In the genomic region with DNA sequence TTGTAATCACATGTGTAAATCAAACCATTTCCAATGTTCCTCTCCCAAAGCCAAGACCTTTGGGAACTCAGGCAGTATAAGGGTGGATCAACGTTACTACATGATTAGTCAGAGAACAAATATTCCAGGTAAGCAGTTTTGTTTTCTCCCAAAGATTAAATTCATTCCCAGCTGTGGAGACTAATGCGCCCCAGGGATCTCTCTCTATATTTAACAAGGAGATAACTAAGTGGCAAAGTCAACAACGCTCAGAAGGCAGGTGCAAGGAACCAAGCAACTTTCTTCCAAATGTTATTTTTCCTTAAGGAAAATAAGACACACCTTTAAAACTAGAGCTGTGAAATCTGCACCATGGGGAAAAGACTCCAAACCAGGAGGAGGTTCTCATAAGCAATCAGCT, we compare ENCODE assay signal across 26 mouse cellular contexts.
DNase-seq lines count a peak whose midpoint lies in the region; ATAC-seq and TF ChIP-seq lines count a peak whose summit lies in the region.
"Had no signal": no experiment of that assay in that cellular context is flagged by ENCODE, and none has a peak within 500 bp of the region (broad histone marks: within the 10 kb centered on the region; RNA-seq: fewer than 3 reads in every experiment).

No protein-coding gene starts in this region.

- no peak for ATAC-seq in liver, postnatal 0 days
- peak; percentile 58; the same call in 1 of the 2 replicates for ATAC-seq in stomach, embryonic 14.5 days (ENCODE audit: insufficient number of reproducible peaks, insufficient read depth, low FRiP score, low read depth)
- peak; percentile 83 for ATAC-seq in stomach, postnatal 0 days (ENCODE audit: low FRiP score, low TSS enrichment)
- ATAC-seq: forebrain, embryonic 16.5 days; Patski had no signal

- no peak overlapping the region for H3K27ac ChIP-seq in liver, adult 2 months (replicated peaks; ENCODE audit: insufficient read depth, low read depth, low read length)
- no peak overlapping the region for H3K27ac ChIP-seq in liver, postnatal 0 days (ENCODE audit: low read depth)
- H3K27ac ChIP-seq in stomach, embryonic 14.5 days (ENCODE audit: low read length): no peak overlapping the region
- H3K27ac ChIP-seq in stomach, postnatal 0 days (replicated peaks): no peak overlapping the region
- H3K27ac ChIP-seq: embryonic facial prominence, embryonic 15.5 days; forebrain, embryonic 12.5 days; heart, adult 2 months; hindbrain, embryonic 12.5 days; hindbrain, embryonic 15.5 days had no signal

- no peaks in the 10 kb centered on the region for H3K36me3 ChIP-seq in liver, adult 2 months (ENCODE audit: control insufficient read depth, insufficient read depth, low read length)
- no peaks in the 10 kb centered on the region for H3K36me3 ChIP-seq in liver, postnatal 0 days (replicated peaks; ENCODE audit: insufficient read depth, low read length)
- H3K36me3 ChIP-seq in stomach, embryonic 14.5 days (ENCODE audit: control insufficient read depth, insufficient read depth, low read length): no peaks in the 10 kb centered on the region
- H3K36me3 ChIP-seq in stomach, postnatal 0 days (ENCODE audit: control insufficient read depth, insufficient read depth, low read length): no peaks in the 10 kb centered on the region
- H3K36me3 ChIP-seq: embryonic facial prominence, embryonic 15.5 days; forebrain, embryonic 12.5 days; G1E; hindbrain, embryonic 12.5 days; hindbrain, embryonic 15.5 days had no signal

- WGBS in liver, adult 2 months: 42% methylated on average over 3 of the region's 3 CpGs
- WGBS in liver, postnatal 0 days (ENCODE audit: insufficient replicate concordance): 67% methylated on average over 3 of the region's 3 CpGs
- WGBS in stomach, embryonic 14.5 days: 60% methylated on average over 3 of the region's 3 CpGs
- 51% methylated on average over 3 of the region's 3 CpGs for WGBS in stomach, postnatal 0 days

- TF ChIP-seq POLR2A in liver, adult 2 months (IDR thresholded peaks at IDR 0.05; ENCODE audit: extremely low read depth, insufficient read depth, low read length): no peak

- H3K27me3 ChIP-seq in liver, adult 2 months (ENCODE audit: control insufficient read depth, insufficient read depth, low read length): no peaks in the 10 kb centered on the region
- no peaks in the 10 kb centered on the region for H3K27me3 ChIP-seq in liver, postnatal 0 days (ENCODE audit: insufficient read depth, low read length)
- no peaks in the 10 kb centered on the region for H3K27me3 ChIP-seq in stomach, embryonic 14.5 days (ENCODE audit: control insufficient read depth, insufficient read depth, low read length)
- H3K27me3 ChIP-seq in stomach, postnatal 0 days (ENCODE audit: control insufficient read depth, insufficient read depth, low read length): no peaks in the 10 kb centered on the region
- H3K27me3 ChIP-seq: CH12.LX; embryonic facial prominence, embryonic 15.5 days; forebrain, embryonic 12.5 days; hindbrain, embryonic 12.5 days; hindbrain, embryonic 15.5 days; Patski had no signal

- no peak for TF ChIP-seq EP300 in liver, postnatal 0 days (IDR thresholded peaks at IDR 0.05; ENCODE audit: low read depth)
- TF ChIP-seq EP300 in stomach, postnatal 0 days (optimal IDR thresholded peaks at IDR 0.05): no peak

- no peaks in the 10 kb centered on the region for H3K9me3 ChIP-seq in liver, postnatal 0 days (ENCODE audit: low read length)
- H3K9me3 ChIP-seq in stomach, embryonic 14.5 days (ENCODE audit: control insufficient read depth, low read depth, low read length): no peaks in the 10 kb centered on the region
- no peaks in the 10 kb centered on the region for H3K9me3 ChIP-seq in stomach, postnatal 0 days (ENCODE audit: control insufficient read depth, low read length)
- H3K9me3 ChIP-seq: embryonic facial prominence, embryonic 15.5 days; forebrain, embryonic 12.5 days; G1E; hindbrain, embryonic 12.5 days; hindbrain, embryonic 15.5 days had no signal

- H3K9ac ChIP-seq in liver, adult 2 months (ENCODE audit: low read depth, low read length): no peak overlapping the region
- H3K9ac ChIP-seq in liver, postnatal 0 days (replicated peaks): no peak overlapping the region
- no peak overlapping the region for H3K9ac ChIP-seq in stomach, embryonic 14.5 days (replicated peaks; ENCODE audit: low read depth, low read length)
- H3K9ac ChIP-seq in stomach, postnatal 0 days (ENCODE audit: low read length): no peak overlapping the region
- H3K9ac ChIP-seq: embryonic facial prominence, embryonic 15.5 days; forebrain, embryonic 12.5 days; hindbrain, embryonic 12.5 days; hindbrain, embryonic 15.5 days had no signal

- H3K4me3 ChIP-seq in liver, adult 2 months (ENCODE audit: insufficient read depth, low read depth, low read length): no peak overlapping the region
- H3K4me3 ChIP-seq in liver, postnatal 0 days (ENCODE audit: low read depth, low read length): no peak overlapping the region
- H3K4me3 ChIP-seq in stomach, embryonic 14.5 days (ENCODE audit: low read depth, low read length): no peak overlapping the region
- no peak overlapping the region for H3K4me3 ChIP-seq in stomach, postnatal 0 days (ENCODE audit: low read depth, low read length)
- H3K4me3 ChIP-seq: embryonic facial prominence, embryonic 15.5 days; forebrain, embryonic 12.5 days; heart, adult 2 months; hindbrain, embryonic 12.5 days; hindbrain, embryonic 15.5 days had no signal

- peaks cover 12% of the 10 kb centered on the region; the same call in 1 of the 2 replicates for H3K4me1 ChIP-seq in liver, adult 2 months (ENCODE audit: control insufficient read depth, insufficient read depth, low read length)
- H3K4me1 ChIP-seq in liver, postnatal 0 days (ENCODE audit: insufficient read depth): 0 out of 2 replicates have a peak, but pooled peaks cover 5% of the 10 kb centered on the region
- H3K4me1 ChIP-seq in stomach, embryonic 14.5 days (ENCODE audit: control insufficient read depth, insufficient read depth, low read length): no peaks in the 10 kb centered on the region
- no peaks in the 10 kb centered on the region for H3K4me1 ChIP-seq in stomach, postnatal 0 days (replicated peaks; ENCODE audit: control insufficient read depth, insufficient read depth)
- H3K4me1 ChIP-seq: embryonic facial prominence, embryonic 15.5 days; forebrain, embryonic 12.5 days; hindbrain, embryonic 12.5 days; hindbrain, embryonic 15.5 days had no signal

- TF ChIP-seq CTCF in liver, adult 2 months (IDR thresholded peaks at IDR 0.05; ENCODE audit: low read depth, low read length): no peak
- no peak for TF ChIP-seq CTCF in liver, postnatal 0 days (IDR thresholded peaks at IDR 0.05; ENCODE audit: low read depth)
- TF ChIP-seq CTCF in stomach, postnatal 0 days (IDR thresholded peaks at IDR 0.05; ENCODE audit: low read depth): no peak

- peak; percentile 86 for DNase-seq in liver, adult 2 months (ENCODE audit: extremely low read depth, low read depth, low spot score)
- no peak for DNase-seq in liver, postnatal 0 days
- peak; percentile 46 for DNase-seq in fat pad, adult 2 months (ENCODE audit: extremely low read depth, low read depth, low spot score)
- DNase-seq in stomach, postnatal 0 days (ENCODE audit: low spot score): peak; percentile 22
- no peak for DNase-seq in thymus, adult 18-20 months
- DNase-seq in cerebellum, postnatal 36 days: no peak
- DNase-seq: adrenal gland, postnatal 14 days; B cell, adult 2 months; cerebellum, adult 11 months; cerebellum, adult 2 months; cerebellum, adult 9-11 months; cerebellum, postnatal 25 days; embryo, embryonic 11 days; gastrocnemius, postnatal 10 days; gastrocnemius, postnatal 36 days; heart, adult 2 months had no signal

- no peak overlapping the region for H3K4me2 ChIP-seq in liver, postnatal 0 days (ENCODE audit: low read depth, low read length)
- no peak overlapping the region for H3K4me2 ChIP-seq in stomach, embryonic 14.5 days (replicated peaks; ENCODE audit: low read depth, low read length)
- no peak overlapping the region for H3K4me2 ChIP-seq in stomach, postnatal 0 days (replicated peaks; ENCODE audit: low read depth)
- H3K4me2 ChIP-seq: embryonic facial prominence, embryonic 15.5 days; forebrain, embryonic 12.5 days; heart, embryonic 11.5 days; hindbrain, embryonic 12.5 days; hindbrain, embryonic 15.5 days had no signal

- no peaks in the 10 kb centered on the region for H3K79me2 ChIP-seq in liver, adult 2 months (ENCODE audit: control insufficient read depth, insufficient read depth, low read length)

Comparison
In these comparisons a context has a peak if more than half of its experiments do, and no peak if none do; other contexts are left out.
1. DNase-seq: peak in liver, adult 2 months (single experiment), fat pad, adult 2 months (single experiment) and stomach, postnatal 0 days (single experiment); none in liver, postnatal 0 days (single experiment), thymus, adult 18-20 months (0 of 2) and cerebellum, postnatal 36 days (0 of 2).